Mouse (Mus musculus) embryonic facial prominence, embryonic 10.5 days (tissue): ENCODE measurements around the gene Syn3. TPM values are rescaled to one million over a fixed set of nuclear protein-coding genes. Genes with fewer than 3 reads are reported as not detected.

Source experiments
- DNase-seq: peaks from one replicate; pipeline ENCODE4 v3.0.0-alpha.2; 2017; ENCODE audit warnings: low spot score
- H3K27ac ChIP-seq: fragments of 300-500 bp; sonication (generic); replicated peaks from 2 replicates; pipeline ENCODE4 v1.5.1; 2016; ENCODE audit warnings: mild to moderate bottlenecking
- H3K27me3 ChIP-seq: fragments of 300-500 bp; sonication (generic); replicated peaks from 2 replicates; pipeline ENCODE4 v1.6.1; 2016; ENCODE audit warnings: low read depth, mild to moderate bottlenecking; ENCODE audit not compliant: poor library complexity, severe bottlenecking
- H3K36me3 ChIP-seq: fragments of 300-500 bp; sonication (generic); replicated peaks from 2 replicates; pipeline ENCODE4 v1.6.1; 2016; ENCODE audit warnings: mild to moderate bottlenecking, moderate library complexity
- H3K4me1 ChIP-seq: fragments of 300-500 bp; sonication (generic); 2 replicates; pipeline ENCODE4 v1.6.1; 2016
- H3K4me3 ChIP-seq: fragments of 300-500 bp; sonication (generic); 2 replicates; pipeline ENCODE4 v1.5.1; 2016; ENCODE audit warnings: mild to moderate bottlenecking, moderate library complexity
- H3K9me3 ChIP-seq: fragments of 300-500 bp; sonication (generic); 2 replicates; pipeline ENCODE4 v1.6.1; 2016; ENCODE audit warnings: mild to moderate bottlenecking
- WGBS: fragments of 180-500 bp; shearing (Covaris S2); methylation state at CpG from one replicate; pipeline ENCODE4 v1.1.7; 2016; 5-methylcytosine and 5-hydroxymethylcytosine counted together
- polyA plus RNA-seq: library from polyadenylated mRNA; unstranded; fragments of >200 nt; fragmentation: Nextera tagmentation; extraction: Ambion mirVana; gene quantifications from 2 replicates; pipeline ENCODE4 v1.2.1, GENCODE M21; 2016

The Syn3 gene
- polyA plus RNA-seq, 1 experiment from 2014 or later, result 3.3 TPM

GRCm38 (mm10) chr10:86158198-86158899 lies 340.3 kb downstream of the Syn3 start:
- H3K27ac ChIP-seq, result peak overlapping the region; percentile 66; the same call in 1 of the 2 replicates
- 70% methylated on average over 8 of the region's 8 CpGs for WGBS
- no peaks in the 10 kb centered on the region for H3K9me3 ChIP-seq
- no peak overlapping the region for H3K4me3 ChIP-seq
- H3K4me1 ChIP-seq, result peaks cover 13% of the 10 kb centered on the region
- H3K36me3 ChIP-seq, result no peaks in the 10 kb centered on the region
- no peaks in the 10 kb centered on the region for H3K27me3 ChIP-seq
- DNase-seq, result peak; percentile 23

- Histone ChIP-seq H3K4me3 (no peak overlapping the region), H3K27ac (no peak overlapping the region), H3K27me3 (no peaks in the 10 kb centered on the region), H3K9me3 (no peaks in the 10 kb centered on the region), H3K36me3 (no peaks in the 10 kb centered on the region), H3K4me1 (peaks cover 15% of the 10 kb centered on the region)
- 64% methylated on average over 3 of the region's 3 CpGs for WGBS
- no peak for DNase-seq
Measured at GRCm38 (mm10) chr10:86155344-86155743, 343.4 kb downstream of the Syn3 start.

- Histone ChIP-seq H3K4me3 (no peak overlapping the region), H3K27me3 (no peaks in the 10 kb centered on the region), H3K36me3 (no peaks in the 10 kb centered on the region), H3K27ac (no peak overlapping the region), H3K4me1 (peaks cover 13% of the 10 kb centered on the region), H3K9me3 (no peaks in the 10 kb centered on the region)
- DNase-seq, result no peak
Measured at GRCm38 (mm10) chr10:86153221-86153620, 345.5 kb downstream of the Syn3 start.

- Histone ChIP-seq H3K9me3 (no peaks in the 10 kb centered on the region), H3K36me3 (no peaks in the 10 kb centered on the region), H3K4me1 (peaks cover 17% of the 10 kb centered on the region; the same call in 1 of the 2 replicates), H3K4me3 (no peak overlapping the region), H3K27ac (no peak overlapping the region), H3K27me3 (no peaks in the 10 kb centered on the region)
- DNase-seq, result no peak
- 76% methylated on average over 5 of the region's 5 CpGs for WGBS
Measured at GRCm38 (mm10) chr10:86151357-86151756, 347.3 kb downstream of the Syn3 start.

GRCm38 (mm10) chr10:86150076-86150475 lies 348.6 kb downstream of the Syn3 start:
- DNase-seq, result no peak
- Histone ChIP-seq H3K36me3 (no peaks in the 10 kb centered on the region), H3K27ac (no peak overlapping the region), H3K9me3 (no peaks in the 10 kb centered on the region), H3K4me1 (peaks cover 17% of the 10 kb centered on the region; the same call in 1 of the 2 replicates), H3K4me3 (no peak overlapping the region), H3K27me3 (no peaks in the 10 kb centered on the region)
- 53% methylated on average over 1 of the region's 1 CpGs for WGBS

- DNase-seq, result no peak
- 86% methylated on average over 3 of the region's 3 CpGs for WGBS
- Histone ChIP-seq H3K4me1 (peaks cover 17% of the 10 kb centered on the region; the same call in 1 of the 2 replicates), H3K27me3 (no peaks in the 10 kb centered on the region), H3K27ac (no peak overlapping the region), H3K4me3 (no peak overlapping the region), H3K9me3 (no peaks in the 10 kb centered on the region), H3K36me3 (no peaks in the 10 kb centered on the region)
Measured at GRCm38 (mm10) chr10:86149029-86149818, 349.5 kb downstream of the Syn3 start.

- Histone ChIP-seq H3K36me3 (no peaks in the 10 kb centered on the region), H3K4me1 (peaks cover 8% of the 10 kb centered on the region), H3K27me3 (no peaks in the 10 kb centered on the region), H3K27ac (no peak overlapping the region), H3K4me3 (no peak overlapping the region), H3K9me3 (no peaks in the 10 kb centered on the region)
- 59% methylated on average over 8 of the region's 8 CpGs for WGBS
- DNase-seq, result no peak
Measured at GRCm38 (mm10) chr10:86139061-86139681, 359.5 kb downstream of the Syn3 start.

GRCm38 (mm10) chr10:86137589-86138173 lies 361.0 kb downstream of the Syn3 start:
- no peak overlapping the region for H3K4me3 ChIP-seq
- no peaks in the 10 kb centered on the region for H3K27me3 ChIP-seq
- peaks cover 8% of the 10 kb centered on the region for H3K4me1 ChIP-seq
- no peaks in the 10 kb centered on the region for H3K9me3 ChIP-seq
- no peak overlapping the region for H3K27ac ChIP-seq
- DNase-seq, result no peak
- H3K36me3 ChIP-seq, result no peaks in the 10 kb centered on the region
- WGBS, result 73% methylated on average over 5 of the region's 5 CpGs

- Histone ChIP-seq H3K4me1 (peaks cover 8% of the 10 kb centered on the region), H3K36me3 (no peaks in the 10 kb centered on the region), H3K27me3 (no peaks in the 10 kb centered on the region), H3K4me3 (no peak overlapping the region), H3K27ac (no peak overlapping the region), H3K9me3 (no peaks in the 10 kb centered on the region)
- DNase-seq, result no peak
- WGBS, result 62% methylated on average over 3 of the region's 3 CpGs
Measured at GRCm38 (mm10) chr10:86137106-86137505, 361.6 kb downstream of the Syn3 start.

GRCm38 (mm10) chr10:86136249-86136648 lies 362.4 kb downstream of the Syn3 start:
- Histone ChIP-seq H3K36me3 (no peaks in the 10 kb centered on the region), H3K9me3 (no peaks in the 10 kb centered on the region), H3K4me3 (no peak overlapping the region), H3K27ac (no peak overlapping the region), H3K27me3 (no peaks in the 10 kb centered on the region), H3K4me1 (peaks cover 8% of the 10 kb centered on the region)
- 94% methylated on average over 1 of the region's 1 CpGs for WGBS
- no peak for DNase-seq

- WGBS, result 79% methylated on average over 6 of the region's 6 CpGs
- H3K4me3 ChIP-seq, result no peak overlapping the region
- DNase-seq, result no peak
Measured at GRCm38 (mm10) chr10:86134848-86135247, 363.8 kb downstream of the Syn3 start.

GRCm38 (mm10) chr10:86134336-86134735 lies 364.4 kb downstream of the Syn3 start:
- 84% methylated on average over 5 of the region's 5 CpGs for WGBS

More at GRCm38 (mm10) chr10:86134848-86135247, 363.8 kb downstream of the Syn3 start:
- no peaks in the 10 kb centered on the region for H3K36me3 ChIP-seq
- no peaks in the 10 kb centered on the region for H3K9me3 ChIP-seq
- H3K27me3 ChIP-seq, result no peaks in the 10 kb centered on the region
- peaks cover 8% of the 10 kb centered on the region for H3K4me1 ChIP-seq
- no peak overlapping the region for H3K27ac ChIP-seq

More at GRCm38 (mm10) chr10:86134336-86134735, 364.4 kb downstream of the Syn3 start:
- Histone ChIP-seq H3K4me3 (no peak overlapping the region), H3K4me1 (peaks cover 8% of the 10 kb centered on the region), H3K27me3 (no peaks in the 10 kb centered on the region), H3K36me3 (no peaks in the 10 kb centered on the region), H3K27ac (no peak overlapping the region), H3K9me3 (no peaks in the 10 kb centered on the region)
- DNase-seq, result no peak
